Mouse (Mus musculus) kidney, embryonic 16.5 days (tissue): ENCODE results near the gene Spint2. TPM values are rescaled to one million over a fixed set of nuclear protein-coding genes. Genes with fewer than 3 reads are reported as not detected.

Experiments
- ATAC-seq: fragments of 200-750 bp; cut with Nextera tagmentation; 2 replicates; pipeline ENCODE4 v1.8.0; 2017; ENCODE audit warnings: moderate TSS enrichment; ENCODE audit not compliant: low FRiP score, low TSS enrichment
- H3K27ac ChIP-seq: fragments of 300-500 bp; sonication (generic); 2 replicates; pipeline ENCODE4 v1.5.1; 2014; ENCODE audit warnings: low read length
- H3K27me3 ChIP-seq: fragments of 300-500 bp; sonication (generic); 2 replicates; pipeline ENCODE4 v1.6.1; 2014; ENCODE audit warnings: low read length, control low read depth, mixed read lengths; ENCODE audit not compliant: insufficient read depth
- H3K36me3 ChIP-seq: fragments of 300-500 bp; sonication (generic); 2 replicates; pipeline ENCODE4 v1.6.1; 2014; ENCODE audit warnings: low read length, control low read depth, mixed read lengths; ENCODE audit not compliant: insufficient read depth
- H3K4me1 ChIP-seq: fragments of 300-500 bp; sonication (generic); 2 replicates; pipeline ENCODE4 v1.6.1; 2014; ENCODE audit warnings: low read length, control low read depth, mixed read lengths; ENCODE audit not compliant: insufficient read depth
- H3K4me2 ChIP-seq: fragments of 300-500 bp; sonication (generic); replicated peaks from 2 replicates; pipeline ENCODE4 v1.6.1; 2014; ENCODE audit warnings: low read depth, low read length
- H3K4me3 ChIP-seq: fragments of 300-500 bp; sonication (generic); 2 replicates; pipeline ENCODE4 v1.5.1; 2014; ENCODE audit warnings: mild to moderate bottlenecking, low read length
- H3K9ac ChIP-seq: fragments of 300-500 bp; sonication (generic); replicated peaks from 2 replicates; pipeline ENCODE4 v1.6.1; 2014; ENCODE audit warnings: low read length
- H3K9me3 ChIP-seq: fragments of 300-500 bp; sonication (generic); 2 replicates; pipeline ENCODE4 v1.6.1; 2016; ENCODE audit warnings: low read length, control low read depth
- WGBS: fragments of 180-500 bp; shearing (Covaris S2); extraction: QIAGEN DNeasy Blood & Tissue Kit; methylation state at CpG from one replicate; pipeline ENCODE4 v1.1.7; 2014; 5-methylcytosine and 5-hydroxymethylcytosine counted together
- polyA plus RNA-seq: library from polyadenylated mRNA; unstranded; fragments of >200 nt; fragmentation: Nextera tagmentation; extraction: Ambion mirVana; gene quantifications from 2 replicates; pipeline ENCODE4 v1.2.1, GENCODE M21; 2015

Spint2 gene
- polyA plus RNA-seq, 1 experiment from 2014 or later, result 295 TPM

DNA sequence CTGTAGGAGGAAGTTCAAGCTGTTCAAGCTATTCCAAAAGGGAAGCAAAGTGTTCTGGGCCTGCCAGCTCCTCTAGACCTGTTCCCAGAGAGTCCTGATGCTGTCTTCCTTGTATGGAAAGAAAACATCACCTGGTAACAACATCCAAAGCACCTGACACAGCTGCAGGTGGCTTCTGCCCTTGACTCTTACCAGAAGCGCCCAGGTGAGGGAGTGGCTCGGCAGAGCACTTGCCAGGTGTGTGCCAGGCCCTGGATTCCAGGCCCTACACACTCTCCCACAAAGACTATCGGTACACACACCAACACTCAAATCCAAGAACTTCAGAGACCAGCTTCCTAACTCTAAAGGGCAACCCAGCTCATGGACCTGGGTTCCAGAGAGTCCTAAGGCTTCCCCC, 17.9 kb downstream of the Spint2 start:
- Histone ChIP-seq H3K36me3 (no peaks in the 10 kb centered on the region), H3K9ac (no peak overlapping the region), H3K4me1 (peaks cover 33% of the 10 kb centered on the region), H3K27me3 (no peaks in the 10 kb centered on the region), H3K27ac (no peak overlapping the region), H3K4me2 (no peak overlapping the region), H3K9me3 (no peaks in the 10 kb centered on the region), H3K4me3 (no peak overlapping the region)
- ATAC-seq, result no peak
- WGBS, result 87% methylated on average over 3 of the region's 3 CpGs

DNA sequence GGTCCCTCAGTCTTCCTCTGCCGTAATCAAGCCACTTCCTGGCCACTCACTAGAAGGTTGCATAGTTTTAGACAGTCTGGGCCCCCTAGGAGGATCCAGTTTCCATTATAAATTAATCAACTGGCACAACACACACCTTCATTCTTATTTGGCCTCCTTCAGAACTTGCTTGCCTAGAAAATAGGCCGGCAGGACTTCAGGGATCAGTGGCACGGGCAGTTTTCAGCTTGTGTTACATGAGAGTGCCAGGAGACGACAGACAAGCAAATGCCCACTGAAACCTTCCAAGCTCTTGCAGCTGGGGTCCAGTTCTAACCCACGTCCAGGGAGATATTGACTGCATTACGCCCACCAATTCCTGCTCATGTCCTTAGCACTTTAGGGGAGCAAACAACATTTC, 19.6 kb downstream of the Spint2 start:
- WGBS, result 40% methylated on average over 6 of the region's 6 CpGs
- H3K4me3 ChIP-seq, result no peak overlapping the region
- H3K4me1 ChIP-seq, result peaks cover 32% of the 10 kb centered on the region
- H3K36me3 ChIP-seq, result no peaks in the 10 kb centered on the region
- no peak overlapping the region for H3K9ac ChIP-seq
- H3K9me3 ChIP-seq, result no peaks in the 10 kb centered on the region
- no peak overlapping the region for H3K4me2 ChIP-seq
- no peak for ATAC-seq
- no peaks in the 10 kb centered on the region for H3K27me3 ChIP-seq
- 0 out of 2 replicates have a peak overlapping the region, but pooled peaks have one; percentile 0 for H3K27ac ChIP-seq

DNA sequence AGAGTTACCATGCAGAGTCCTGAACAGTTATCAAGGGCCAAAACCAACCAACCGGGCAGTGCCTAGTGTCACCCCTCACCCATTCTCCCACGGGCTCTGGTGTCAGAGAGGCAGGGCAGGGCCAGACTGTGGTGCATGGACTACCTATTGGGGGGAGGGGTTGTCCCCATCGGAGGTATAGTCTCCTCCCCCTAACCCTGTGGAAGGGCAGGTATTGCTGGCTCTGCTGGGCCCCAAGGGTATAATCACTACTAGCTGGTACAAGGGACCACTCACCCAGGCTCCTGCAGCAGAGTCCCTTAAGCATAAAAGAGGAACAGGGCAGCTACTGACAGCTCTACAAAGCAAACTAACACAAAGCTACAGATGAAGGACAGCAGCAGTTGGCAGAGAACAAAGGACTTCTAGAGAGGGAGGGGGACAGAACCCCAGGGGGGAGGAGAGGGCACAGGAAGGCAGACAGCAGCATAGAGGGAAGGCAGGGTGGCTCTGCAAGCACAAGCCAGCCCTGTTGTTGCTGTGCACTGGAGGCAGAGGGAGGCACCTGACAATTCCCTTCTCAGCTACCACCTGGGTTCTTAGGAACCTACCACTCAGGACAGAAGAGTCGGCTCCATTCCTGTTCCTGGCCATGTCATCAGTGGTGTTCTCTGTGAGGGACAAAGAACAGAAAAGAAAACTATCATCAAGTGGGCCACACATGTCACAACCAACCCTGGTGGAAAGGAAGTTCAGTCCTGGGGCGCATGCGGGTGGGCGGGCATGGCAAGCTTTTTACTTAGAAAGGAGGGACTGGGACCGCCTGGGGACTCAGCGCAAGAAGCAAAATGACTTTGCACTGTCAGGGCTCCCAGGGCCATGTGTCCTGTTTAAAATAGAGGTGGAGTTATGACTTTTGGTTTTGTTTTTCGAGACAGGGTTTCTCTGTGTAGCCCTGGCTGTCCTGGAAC, 21.7 kb downstream of the Spint2 start:
- H3K27me3 ChIP-seq, result no peaks in the 10 kb centered on the region
- H3K27ac ChIP-seq, result no peak overlapping the region
- no peaks in the 10 kb centered on the region for H3K9me3 ChIP-seq
- peaks cover 4% of the 10 kb centered on the region; the same call in 1 of the 2 replicates for H3K36me3 ChIP-seq
- no peak overlapping the region for H3K9ac ChIP-seq
- H3K4me1 ChIP-seq, result peaks cover 20% of the 10 kb centered on the region
- no peak for ATAC-seq
- WGBS, result 81% methylated on average over 10 of the region's 10 CpGs
- no peak overlapping the region for H3K4me3 ChIP-seq
- no peak overlapping the region for H3K4me2 ChIP-seq

DNA sequence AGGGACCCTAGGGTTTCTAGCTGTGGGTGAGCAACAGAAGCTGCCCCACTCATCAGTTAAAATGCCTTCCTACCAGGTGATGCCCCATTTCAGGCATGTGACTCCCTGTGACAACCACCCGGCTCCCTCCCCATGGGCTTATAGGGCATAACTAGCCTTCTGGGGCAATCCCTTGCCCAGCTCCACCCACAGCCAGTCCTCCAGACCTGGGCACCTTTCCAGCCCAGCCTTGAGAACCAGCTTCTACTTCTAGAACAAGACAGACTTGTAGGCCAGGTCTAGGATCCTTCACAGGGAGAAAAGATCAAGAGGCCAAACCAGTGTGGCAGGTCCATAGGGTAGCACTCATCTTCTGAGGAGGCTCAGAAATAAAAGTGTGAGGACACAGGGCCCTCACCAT, 24.3 kb downstream of the Spint2 start:
- WGBS, result 85% methylated on average over 1 of the region's 1 CpGs
- Histone ChIP-seq H3K9ac (no peak overlapping the region), H3K4me1 (peaks cover 16% of the 10 kb centered on the region), H3K9me3 (no peaks in the 10 kb centered on the region), H3K27ac (no peak overlapping the region), H3K27me3 (no peaks in the 10 kb centered on the region), H3K4me3 (no peak overlapping the region), H3K4me2 (no peak overlapping the region), H3K36me3 (peaks cover 8% of the 10 kb centered on the region; the same call in 1 of the 2 replicates)
- no peak for ATAC-seq

DNA sequence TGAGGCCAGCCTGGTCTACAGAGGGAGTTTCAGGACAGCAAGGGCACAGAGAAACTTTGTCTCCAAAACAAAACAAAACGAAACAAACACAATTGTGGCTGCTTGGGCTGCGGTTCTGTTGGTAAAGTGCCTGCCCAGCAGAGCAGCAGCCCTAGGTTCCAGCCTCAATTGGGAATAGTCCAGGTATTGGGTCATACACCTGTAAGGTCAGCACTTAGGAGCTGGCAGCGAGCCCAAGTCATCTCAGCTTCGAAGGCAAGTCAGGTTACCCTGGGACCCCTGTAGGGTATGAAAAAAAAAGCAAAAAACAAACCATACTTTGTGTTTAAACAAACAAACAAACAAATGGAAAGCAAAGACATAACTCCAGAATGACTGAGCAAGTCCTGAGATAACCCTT, 25.8 kb downstream of the Spint2 start:
- no peaks in the 10 kb centered on the region for H3K27me3 ChIP-seq
- no peaks in the 10 kb centered on the region for H3K9me3 ChIP-seq
- peaks cover 8% of the 10 kb centered on the region; the same call in 1 of the 2 replicates for H3K36me3 ChIP-seq
- H3K4me3 ChIP-seq, result no peak overlapping the region
- H3K9ac ChIP-seq, result no peak overlapping the region
- 0 out of 2 replicates have a peak, but pooled peaks cover 8% of the 10 kb centered on the region for H3K4me1 ChIP-seq
- no peak for ATAC-seq
- WGBS, result 76% methylated on average over 4 of the region's 4 CpGs
- no peak overlapping the region for H3K4me2 ChIP-seq
- no peak overlapping the region for H3K27ac ChIP-seq

DNA sequence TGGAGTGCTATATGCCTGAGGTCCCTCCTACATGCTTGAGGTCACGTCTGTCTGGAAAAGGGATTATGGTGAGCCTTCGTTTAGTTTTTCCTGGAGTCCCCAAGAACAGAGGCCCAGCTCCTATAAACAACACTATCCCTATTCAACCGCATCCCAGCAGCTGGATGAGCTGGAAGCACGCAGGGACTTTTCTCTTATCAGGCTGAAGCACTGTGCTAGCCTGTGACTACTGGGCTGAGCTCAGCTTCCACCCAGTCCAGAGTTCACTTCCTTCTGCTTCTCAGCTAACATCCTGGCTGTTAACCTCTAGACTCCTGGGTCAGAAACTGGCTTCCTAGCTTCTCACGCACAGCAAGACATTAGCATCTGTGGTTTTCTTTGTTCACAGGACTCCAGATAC, 27.9 kb downstream of the Spint2 start:
- no peak overlapping the region for H3K4me2 ChIP-seq
- 0 out of 2 replicates have a peak, but pooled peaks have one; percentile 33 for ATAC-seq
- no peaks in the 10 kb centered on the region for H3K27me3 ChIP-seq
- H3K36me3 ChIP-seq, result peaks cover 8% of the 10 kb centered on the region; the same call in 1 of the 2 replicates
- WGBS, result 25% methylated on average over 5 of the region's 5 CpGs
- no peak overlapping the region for H3K4me3 ChIP-seq
- H3K9ac ChIP-seq, result no peak overlapping the region
- H3K27ac ChIP-seq, result no peak overlapping the region
- H3K4me1 ChIP-seq, result peaks cover 13% of the 10 kb centered on the region; the same call in 1 of the 2 replicates
- no peaks in the 10 kb centered on the region for H3K9me3 ChIP-seq

DNA sequence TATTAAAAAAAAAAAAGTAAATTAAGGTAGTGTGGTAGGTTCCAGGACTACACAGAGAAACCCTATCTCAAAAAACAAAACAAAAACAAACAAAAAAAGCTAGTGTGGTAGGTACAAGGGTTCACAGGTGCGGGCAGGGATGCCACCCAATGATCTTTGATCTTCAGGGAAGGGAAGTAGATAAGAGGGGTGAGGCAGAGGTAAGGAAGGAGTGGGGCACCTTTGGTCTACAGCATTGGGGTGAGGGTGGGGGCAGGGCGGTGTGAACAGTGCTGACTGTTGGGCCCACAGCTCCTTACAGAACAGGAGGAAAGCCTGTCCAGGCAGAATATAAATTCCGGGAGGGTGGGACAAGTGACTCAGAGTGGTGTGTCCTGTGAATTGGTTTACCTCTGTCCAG, 30.5 kb downstream of the Spint2 start:
- H3K36me3 ChIP-seq, result peaks cover 9% of the 10 kb centered on the region; the same call in 1 of the 2 replicates
- H3K4me3 ChIP-seq, result no peak overlapping the region
- no peak for ATAC-seq
- peaks cover 25% of the 10 kb centered on the region for H3K4me1 ChIP-seq
- H3K9me3 ChIP-seq, result no peaks in the 10 kb centered on the region
- H3K27me3 ChIP-seq, result no peaks in the 10 kb centered on the region
- H3K4me2 ChIP-seq, result no peak overlapping the region
- H3K27ac ChIP-seq, result no peak overlapping the region
- H3K9ac ChIP-seq, result no peak overlapping the region
- 68% methylated on average over 3 of the region's 3 CpGs for WGBS

DNA sequence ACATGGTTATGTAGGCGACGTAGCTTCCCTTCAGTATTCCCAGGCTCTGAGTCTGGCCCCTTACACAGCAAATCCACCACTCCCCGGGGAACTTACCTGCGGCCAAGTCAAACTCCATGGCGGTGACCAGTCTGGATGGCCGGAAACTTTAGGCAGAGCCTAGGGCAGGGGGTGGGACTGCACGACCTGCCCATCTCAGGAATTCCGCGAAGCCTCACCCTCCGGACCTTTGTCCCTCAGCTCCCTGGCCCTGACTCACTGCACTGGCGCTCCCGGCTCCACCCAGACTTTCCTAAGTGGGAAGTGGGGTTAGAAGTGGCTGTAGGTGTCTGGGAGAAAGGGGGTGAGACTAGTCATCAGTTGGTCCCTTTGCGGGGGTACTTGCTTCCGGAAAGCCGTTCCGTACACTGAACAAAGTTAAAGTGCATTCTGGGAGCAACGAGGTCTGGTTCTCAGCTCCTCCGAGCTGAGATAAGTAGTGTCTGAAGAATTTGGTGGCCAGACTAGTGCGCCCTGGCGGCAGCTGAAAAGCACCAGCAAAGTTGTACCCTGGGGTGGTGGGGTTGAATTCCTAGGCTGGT, 33.4 kb downstream of the Spint2 start, which contains the start of gene 2200002D01Rik:
TSS of gene 2200002D01Rik (minus strand) at position 206 of the 581 bp plus-strand sequence.
- Histone ChIP-seq H3K36me3 (peaks cover 18% of the 10 kb centered on the region), H3K9ac (peak within 1 kb of the TSS; percentile 37), H3K27ac (peak within 1 kb of the TSS; percentile 35; the same call in 1 of the 2 replicates), H3K9me3 (no peaks in the 10 kb centered on the region), H3K4me2 (peak within 1 kb of the TSS; percentile 55), H3K4me1 (peaks cover 20% of the 10 kb centered on the region), H3K4me3 (peak within 1 kb of the TSS; percentile 37), H3K27me3 (no peaks in the 10 kb centered on the region)
- WGBS, result 11% methylated on average over 20 of the region's 20 CpGs
- peak; percentile 83 for ATAC-seq

DNA sequence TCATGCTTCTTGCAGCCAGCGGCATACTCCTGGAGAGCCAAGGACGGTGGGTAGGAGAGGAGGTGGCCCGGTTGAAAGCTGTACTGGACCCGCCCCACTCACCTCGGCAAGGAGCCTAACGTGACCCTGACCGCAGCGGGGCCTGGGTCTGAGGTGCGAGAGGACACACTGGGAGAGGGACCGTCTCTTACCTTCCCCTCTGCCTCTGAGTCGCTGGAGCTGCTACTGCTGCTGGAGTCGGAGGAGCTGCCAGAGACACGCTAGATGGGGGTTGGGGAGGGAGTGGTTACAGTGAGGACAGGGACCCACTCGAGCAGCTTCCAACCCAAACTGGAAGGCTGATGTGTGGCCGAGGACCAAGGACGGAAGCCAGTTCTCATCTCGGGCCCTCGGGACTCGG, 34.0 kb downstream of the Spint2 start:
- ATAC-seq, result peak; percentile 18; the same call in 1 of the 2 replicates
- peak overlapping the region; percentile 37 for H3K4me3 ChIP-seq
- no peak overlapping the region for H3K27ac ChIP-seq
- no peaks in the 10 kb centered on the region for H3K9me3 ChIP-seq
- H3K4me2 ChIP-seq, result peak overlapping the region; percentile 55
- 16% methylated on average over 19 of the region's 19 CpGs for WGBS
- H3K9ac ChIP-seq, result peak overlapping the region; percentile 37
- H3K4me1 ChIP-seq, result peaks cover 20% of the 10 kb centered on the region
- H3K36me3 ChIP-seq, result peaks cover 18% of the 10 kb centered on the region
- H3K27me3 ChIP-seq, result no peaks in the 10 kb centered on the region
